Mouse (Mus musculus) myocyte (in vitro differentiated cells): ENCODE data around the gene Znhit3.

ENCODE experiments used
- CEBPB ChIP-seq: IDR thresholded peaks from 2 replicates; pipeline ENCODE4 v1.6.1; 2011; ENCODE audit warnings: mild to moderate bottlenecking, moderate library complexity; ENCODE audit not compliant: poor library complexity, insufficient read depth, severe bottlenecking
- E2F4 ChIP-seq: IDR thresholded peaks from one replicate; pipeline ENCODE4 v1.6.1; 2011; ENCODE audit warnings: mild to moderate bottlenecking, control low read depth, moderate library complexity; ENCODE audit not compliant: insufficient read depth
- MYOD1 ChIP-seq, 3 experiments: IDR thresholded peaks; one replicate each; pipeline ENCODE4 v1.6.1; 2011; ENCODE audit warnings: control low read depth in 2 of 3, low read depth in 2 of 3, mild to moderate bottlenecking in 2 of 3, moderate library complexity in 1 of 3; ENCODE audit not compliant: insufficient read length in 2 of 3, control insufficient read depth in 1 of 3
- MYOG ChIP-seq, 3 experiments: IDR thresholded peaks; one replicate each; pipeline ENCODE4 v1.6.1; 2011; ENCODE audit warnings: control low read depth in 2 of 3, low read depth in 2 of 3, mild to moderate bottlenecking in 2 of 3; ENCODE audit not compliant: insufficient read length in 2 of 3, control insufficient read depth in 1 of 3, insufficient read depth in 1 of 3
- POLR2A ChIP-seq: IDR thresholded peaks from one replicate; pipeline ENCODE4 v1.6.1; 2011; ENCODE audit warnings: low read depth, mild to moderate bottlenecking, control low read depth, moderate library complexity; ENCODE audit not compliant: insufficient read length
- POLR2AphosphoS2 ChIP-seq: IDR thresholded peaks from one replicate; pipeline ENCODE4 v1.6.1; 2011; ENCODE audit warnings: low read depth, control low read depth; ENCODE audit not compliant: insufficient read length
- SRF ChIP-seq: IDR thresholded peaks from one replicate; pipeline ENCODE4 v1.6.1; 2011; ENCODE audit warnings: low read depth; ENCODE audit not compliant: control insufficient read depth, insufficient read length
- TCF12 ChIP-seq: IDR thresholded peaks from one replicate; pipeline ENCODE4 v1.6.1; 2011; ENCODE audit warnings: mild to moderate bottlenecking, control low read depth; ENCODE audit not compliant: poor library complexity, insufficient read depth, severe bottlenecking
- USF1 ChIP-seq: IDR thresholded peaks from one replicate; pipeline ENCODE4 v1.6.1; 2011; ENCODE audit warnings: low read depth, mild to moderate bottlenecking, control low read depth, moderate library complexity

GRCm38 (mm10) chr11:84958271-84958630 lies 42.1 kb upstream of the Znhit3 start:
- TF ChIP-seq POLR2A (no peak), USF1 (no peak), E2F4 (no peak), TCF12 (no peak), POLR2AphosphoS2 (no peak), SRF (no peak), CEBPB (no peak), MYOD1 (IDR thresholded peaks at IDR 0.05; ENCODE audit: control insufficient read depth in 1 of 3, insufficient read length in 2 of 3, low read depth in 2 of 3) (no peak), MYOG (IDR thresholded peaks at IDR 0.05; ENCODE audit: control insufficient read depth in 1 of 3, insufficient read depth in 1 of 3, insufficient read length in 2 of 3, low read depth in 2 of 3) (no peak)
